Mouse (Mus musculus): ENCODE results near the gene Wnt10b. TPM values are rescaled to one million over a fixed set of nuclear protein-coding genes. Genes with fewer than 3 reads are reported as not detected.

The Wnt10b gene
- 14.5 TPM for polyA plus RNA-seq (2012; fragmentation: generic; extraction: Trizol)
- long read RNA-seq, experiment 1: 0 reads
- long read RNA-seq, experiment 2: 0 reads

DNA sequence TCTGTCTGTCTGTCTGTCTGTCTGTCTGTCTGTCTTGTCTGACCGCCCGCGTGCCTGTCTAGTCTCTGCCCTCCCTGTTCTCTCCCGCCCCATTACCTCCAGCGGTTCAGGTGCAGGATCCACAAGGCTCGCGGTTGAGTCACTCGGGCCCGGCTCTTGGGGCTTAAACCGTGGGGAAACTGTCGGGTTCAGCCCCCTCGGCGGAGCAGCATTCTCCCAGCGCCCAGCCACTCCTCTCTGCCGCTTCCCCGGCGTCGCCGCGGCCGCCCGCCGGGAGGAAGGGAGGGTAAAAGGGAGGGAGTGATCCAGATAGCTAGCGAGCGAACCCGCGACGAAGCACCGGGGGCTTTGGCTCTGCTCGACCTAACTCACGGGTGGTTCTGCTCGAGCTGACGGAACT lies at the start of gene Wnt10b:
TSS of gene Wnt10b (minus strand) at position 389 of the 400 bp plus-strand sequence.
- H3K27me3 ChIP-seq (ENCODE audit: control insufficient read depth, insufficient read depth, insufficient read length): no peaks in the 10 kb centered on the region
- TF ChIP-seq FOSL1 (IDR thresholded peaks at IDR 0.05; ENCODE audit: insufficient read depth, low read length, poor library complexity, severe bottlenecking) (no peak), CTCF (IDR thresholded peaks at IDR 0.05; ENCODE audit: control insufficient read depth, insufficient read depth, insufficient read length) (no peak), MYOD1 (IDR thresholded peaks at IDR 0.05; ENCODE audit: control insufficient read depth, insufficient read length, low read depth) (no peak), MYOG (IDR thresholded peaks at IDR 0.05; ENCODE audit: control insufficient read depth, extremely low read depth, insufficient read length) (no peak), USF1 (IDR thresholded peaks at IDR 0.05; ENCODE audit: low read depth) (no peak), MAX (IDR thresholded peaks at IDR 0.05) (no peak)

DNA sequence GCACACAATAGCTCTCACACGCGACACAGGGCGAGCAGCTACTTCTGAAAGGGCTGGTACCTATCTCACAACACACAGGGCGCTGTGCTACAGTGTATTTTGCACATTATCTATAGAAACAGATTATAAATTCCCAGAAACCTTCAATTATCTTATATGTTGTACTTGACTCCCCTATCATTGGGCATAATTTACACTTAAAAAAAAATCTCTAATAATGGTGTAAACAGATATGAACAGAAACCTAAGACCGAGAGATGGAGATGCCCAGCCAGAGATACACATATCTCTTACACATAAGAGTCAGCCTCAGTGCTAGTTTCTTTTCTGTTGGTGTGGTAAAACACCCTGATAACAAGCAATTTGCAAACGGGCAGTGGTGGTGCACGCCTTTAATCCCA lies 49.7 kb upstream of the Wnt10b start:
- no peak overlapping the region for H3ac ChIP-seq (ENCODE audit: control insufficient read depth, insufficient read length, low read depth)
- H3K79me3 ChIP-seq (ENCODE audit: low read depth): peaks cover 32% of the 10 kb centered on the region
- peaks cover 60% of the 10 kb centered on the region for H3K79me2 ChIP-seq (ENCODE audit: control insufficient read depth, insufficient read depth)
- H3K36me3 ChIP-seq (ENCODE audit: control insufficient read depth, insufficient read depth): peaks cover 42% of the 10 kb centered on the region
- no peaks in the 10 kb centered on the region for H3K27me3 ChIP-seq (ENCODE audit: control insufficient read depth, insufficient read depth, insufficient read length)
- H3K4me3 ChIP-seq (ENCODE audit: insufficient read depth, poor library complexity, severe bottlenecking): no peak overlapping the region
- no peak for TF ChIP-seq CTCF (IDR thresholded peaks at IDR 0.05; ENCODE audit: control insufficient read depth, insufficient read depth, insufficient read length)
- no peak for TF ChIP-seq USF1 (IDR thresholded peaks at IDR 0.05; ENCODE audit: low read depth)
- no peak for TF ChIP-seq FOSL1 (IDR thresholded peaks at IDR 0.05; ENCODE audit: insufficient read depth, low read length, poor library complexity, severe bottlenecking)
- no peak for TF ChIP-seq CEBPB (IDR thresholded peaks at IDR 0.05; ENCODE audit: low read depth)
- TF ChIP-seq MYOG (IDR thresholded peaks at IDR 0.05; ENCODE audit: control insufficient read depth, extremely low read depth, insufficient read length): no peak
- no peak for TF ChIP-seq MYOD1 (IDR thresholded peaks at IDR 0.05; ENCODE audit: control insufficient read depth, insufficient read length, low read depth)
- no peak for TF ChIP-seq MAX (IDR thresholded peaks at IDR 0.05)

More for the DNA sequence above, at the start of gene Wnt10b:
- Histone ChIP-seq H3ac (ENCODE audit: control insufficient read depth, insufficient read length, low read depth) (peak within 1 kb of the TSS; percentile 78), H3K79me3 (ENCODE audit: low read depth) (peaks cover 4% of the 10 kb centered on the region), H3K4me3 (ENCODE audit: insufficient read depth, poor library complexity, severe bottlenecking) (peak within 1 kb of the TSS; percentile 63), H3K79me2 (ENCODE audit: control insufficient read depth, insufficient read depth) (peaks cover 23% of the 10 kb centered on the region), H3K36me3 (ENCODE audit: control insufficient read depth, insufficient read depth) (peaks cover 21% of the 10 kb centered on the region)

DNA sequence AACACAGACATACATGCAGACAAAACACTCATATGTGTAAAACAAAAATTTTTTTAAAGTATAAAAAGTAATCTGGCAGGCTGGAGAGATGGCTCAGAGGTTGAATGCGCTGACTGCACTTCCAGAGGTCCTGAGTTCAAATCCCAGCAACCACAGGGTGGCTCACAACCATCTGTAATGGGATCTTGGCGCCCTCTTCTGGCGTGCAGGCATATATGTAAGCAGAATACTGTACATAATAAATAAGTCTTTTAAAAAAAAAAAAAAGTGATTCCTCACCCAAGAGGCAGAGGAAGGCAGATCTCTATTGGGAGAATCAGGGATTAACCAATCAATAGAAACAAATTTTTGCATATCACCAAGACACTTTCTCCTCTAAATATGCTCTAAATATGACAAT lies 45.5 kb upstream of the Wnt10b start:
- Histone ChIP-seq H3K27me3 (ENCODE audit: control insufficient read depth, insufficient read depth, insufficient read length) (no peaks in the 10 kb centered on the region), H3K79me3 (ENCODE audit: low read depth) (peaks cover 15% of the 10 kb centered on the region), H3K4me3 (ENCODE audit: insufficient read depth, poor library complexity, severe bottlenecking) (no peak overlapping the region), H3ac (ENCODE audit: control insufficient read depth, insufficient read length, low read depth) (no peak overlapping the region), H3K79me2 (ENCODE audit: control insufficient read depth, insufficient read depth) (peaks cover 33% of the 10 kb centered on the region), H3K36me3 (ENCODE audit: control insufficient read depth, insufficient read depth) (peaks cover 69% of the 10 kb centered on the region)
- TF ChIP-seq CTCF (IDR thresholded peaks at IDR 0.05; ENCODE audit: control insufficient read depth, insufficient read depth, insufficient read length) (no peak), MYOD1 (IDR thresholded peaks at IDR 0.05; ENCODE audit: control insufficient read depth, insufficient read length, low read depth) (no peak), USF1 (IDR thresholded peaks at IDR 0.05; ENCODE audit: low read depth) (no peak), MAX (IDR thresholded peaks at IDR 0.05) (no peak), CEBPB (IDR thresholded peaks at IDR 0.05; ENCODE audit: low read depth) (no peak), FOSL1 (IDR thresholded peaks at IDR 0.05; ENCODE audit: insufficient read depth, low read length, poor library complexity, severe bottlenecking) (no peak), MYOG (IDR thresholded peaks at IDR 0.05; ENCODE audit: control insufficient read depth, extremely low read depth, insufficient read length) (no peak)

DNA sequence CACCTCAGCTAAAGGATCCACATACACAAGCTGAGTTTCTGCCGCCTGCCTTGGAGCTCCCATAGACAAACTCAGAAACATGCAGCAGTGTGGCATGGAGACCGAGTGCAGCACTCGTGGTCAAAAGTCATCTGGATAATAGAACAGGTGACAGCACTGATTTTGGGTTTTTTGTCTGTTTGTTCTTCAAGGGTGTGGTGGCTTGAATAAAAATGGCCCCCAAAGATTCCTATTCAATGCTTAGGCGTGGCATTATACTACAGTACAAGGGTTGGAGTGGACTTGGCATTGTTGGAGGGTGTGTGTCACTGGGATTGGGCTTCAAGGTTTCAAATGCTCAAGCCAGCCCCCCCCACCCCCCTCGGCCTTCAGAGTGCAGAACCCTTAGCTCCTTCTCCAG lies 44.2 kb upstream of the Wnt10b start:
- TF ChIP-seq MYOD1 (IDR thresholded peaks at IDR 0.05; ENCODE audit: control insufficient read depth, insufficient read length, low read depth): no peak
- TF ChIP-seq CEBPB (IDR thresholded peaks at IDR 0.05; ENCODE audit: low read depth): no peak
- no peak for TF ChIP-seq CTCF (IDR thresholded peaks at IDR 0.05; ENCODE audit: control insufficient read depth, insufficient read depth, insufficient read length)
- no peak for TF ChIP-seq USF1 (IDR thresholded peaks at IDR 0.05; ENCODE audit: low read depth)
- TF ChIP-seq MAX (IDR thresholded peaks at IDR 0.05): no peak
- TF ChIP-seq MYOG (IDR thresholded peaks at IDR 0.05; ENCODE audit: control insufficient read depth, extremely low read depth, insufficient read length): no peak
- no peak for TF ChIP-seq FOSL1 (IDR thresholded peaks at IDR 0.05; ENCODE audit: insufficient read depth, low read length, poor library complexity, severe bottlenecking)
- Histone ChIP-seq H3K36me3 (ENCODE audit: control insufficient read depth, insufficient read depth) (peaks cover 61% of the 10 kb centered on the region), H3ac (ENCODE audit: control insufficient read depth, insufficient read length, low read depth) (no peak overlapping the region), H3K27me3 (ENCODE audit: control insufficient read depth, insufficient read depth, insufficient read length) (no peaks in the 10 kb centered on the region), H3K79me2 (ENCODE audit: control insufficient read depth, insufficient read depth) (peaks cover 20% of the 10 kb centered on the region), H3K79me3 (ENCODE audit: low read depth) (peaks cover 6% of the 10 kb centered on the region), H3K4me3 (ENCODE audit: insufficient read depth, poor library complexity, severe bottlenecking) (no peak overlapping the region)

DNA sequence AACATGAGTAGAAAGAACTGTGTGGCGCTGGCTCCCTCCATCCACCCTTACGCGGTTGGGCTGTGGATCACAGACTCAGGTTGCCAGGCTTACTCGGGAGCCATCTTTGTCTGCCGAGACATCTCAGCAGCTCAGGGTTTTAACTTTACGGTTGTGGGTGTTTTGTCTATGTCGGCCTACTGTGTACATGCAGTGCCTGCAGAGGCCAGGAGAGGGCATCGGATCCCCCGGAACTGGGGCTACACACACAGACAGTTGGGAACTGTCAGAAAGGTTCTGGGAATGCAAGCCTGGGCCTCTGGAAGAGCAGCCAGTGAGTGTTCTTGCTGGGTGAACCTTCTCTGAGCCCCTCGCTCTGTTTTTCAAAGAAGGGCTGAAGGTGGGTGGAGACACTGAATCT lies 43.5 kb upstream of the Wnt10b start:
- H3K27me3 ChIP-seq (ENCODE audit: control insufficient read depth, insufficient read depth, insufficient read length): no peaks in the 10 kb centered on the region
- H3K4me3 ChIP-seq (ENCODE audit: insufficient read depth, poor library complexity, severe bottlenecking): no peak overlapping the region
- peaks cover 13% of the 10 kb centered on the region for H3K79me2 ChIP-seq (ENCODE audit: control insufficient read depth, insufficient read depth)
- no peak overlapping the region for H3ac ChIP-seq (ENCODE audit: control insufficient read depth, insufficient read length, low read depth)
- TF ChIP-seq CTCF (IDR thresholded peaks at IDR 0.05; ENCODE audit: control insufficient read depth, insufficient read depth, insufficient read length) (peak; percentile 41), MYOD1 (IDR thresholded peaks at IDR 0.05; ENCODE audit: control insufficient read depth, insufficient read length, low read depth) (no peak)
- H3K36me3 ChIP-seq (ENCODE audit: control insufficient read depth, insufficient read depth): peaks cover 67% of the 10 kb centered on the region
- H3K79me3 ChIP-seq (ENCODE audit: low read depth): peaks cover 2% of the 10 kb centered on the region

DNA sequence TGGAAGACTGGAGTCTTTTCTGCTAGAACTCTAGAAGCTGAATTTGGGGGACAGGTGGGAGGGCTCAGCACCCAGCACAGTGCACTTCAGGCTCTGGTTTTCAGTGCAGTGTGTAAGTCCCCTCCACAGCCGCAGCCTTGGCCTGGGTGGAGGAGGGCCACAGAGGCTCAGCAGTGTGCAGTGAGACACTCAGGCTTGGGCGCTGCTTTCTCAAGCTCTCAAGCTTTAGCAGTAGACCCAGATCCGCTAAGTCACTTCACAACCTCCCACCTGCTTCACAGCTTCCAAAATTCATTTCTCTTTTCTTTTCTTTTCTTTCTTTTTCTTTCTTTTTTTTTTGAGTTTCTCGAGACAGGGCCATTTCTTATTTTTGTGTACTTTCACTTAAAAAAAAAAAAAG lies 43.0 kb upstream of the Wnt10b start:
- peaks cover 70% of the 10 kb centered on the region for H3K36me3 ChIP-seq (ENCODE audit: control insufficient read depth, insufficient read depth)
- H3ac ChIP-seq (ENCODE audit: control insufficient read depth, insufficient read length, low read depth): no peak overlapping the region
- H3K27me3 ChIP-seq (ENCODE audit: control insufficient read depth, insufficient read depth, insufficient read length): no peaks in the 10 kb centered on the region
- TF ChIP-seq USF1 (IDR thresholded peaks at IDR 0.05; ENCODE audit: low read depth): no peak
- no peak for TF ChIP-seq FOSL1 (IDR thresholded peaks at IDR 0.05; ENCODE audit: insufficient read depth, low read length, poor library complexity, severe bottlenecking)
- no peak for TF ChIP-seq MAX (IDR thresholded peaks at IDR 0.05)
- no peak for TF ChIP-seq MYOD1 (IDR thresholded peaks at IDR 0.05; ENCODE audit: control insufficient read depth, insufficient read length, low read depth)
- no peak for TF ChIP-seq CTCF (IDR thresholded peaks at IDR 0.05; ENCODE audit: control insufficient read depth, insufficient read depth, insufficient read length)
- TF ChIP-seq MYOG (IDR thresholded peaks at IDR 0.05; ENCODE audit: control insufficient read depth, extremely low read depth, insufficient read length): no peak
- no peak for TF ChIP-seq CEBPB (IDR thresholded peaks at IDR 0.05; ENCODE audit: low read depth)
- peaks cover 8% of the 10 kb centered on the region for H3K79me2 ChIP-seq (ENCODE audit: control insufficient read depth, insufficient read depth)
- no peak overlapping the region for H3K4me3 ChIP-seq (ENCODE audit: insufficient read depth, poor library complexity, severe bottlenecking)
- no peaks in the 10 kb centered on the region for H3K79me3 ChIP-seq (ENCODE audit: low read depth)
